Mouse (Mus musculus) heart, postnatal 14 days (tissue): ENCODE measurements at regions not wholly inside any gene's neighbourhood (a gene's known extent, or its start where the extent isn't known, plus 50 kb on each side); places are given as distances from the start of the nearest gene placed in this dataset.

Source experiments
- DNase-seq, 2 experiments: peaks; one replicate each; pipeline ENCODE4 v3.0.0; 2021 to 2022
- intact Hi-C: fragments of 180-260 bp; cut with DNase I; formaldehyde crosslinking; loops from one replicate; pipeline ENCODE4 v1.15.1; 2025

DNA sequence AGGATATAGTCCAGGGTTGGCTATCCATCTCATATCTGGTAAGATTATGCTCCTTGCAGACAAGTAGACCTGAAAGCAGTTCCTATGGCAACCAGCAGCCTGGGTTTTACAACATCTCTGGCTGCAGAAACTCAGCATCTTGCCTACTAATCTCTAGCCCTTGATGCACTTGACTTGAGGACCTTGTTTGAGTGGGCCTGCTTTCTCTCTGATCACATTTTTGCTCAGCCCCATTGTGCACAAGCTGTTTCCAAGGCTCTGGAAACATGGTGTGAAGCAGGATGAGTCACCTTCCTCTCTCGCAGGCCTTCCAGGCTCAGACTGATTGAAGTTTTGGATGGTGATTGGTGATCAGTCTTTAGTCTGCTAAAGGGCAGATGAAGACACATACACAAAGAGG, 224.4 kb upstream of the Eef2kmt start:
- no peak for DNase-seq
- intact Hi-C loops: no loop called here

DNA sequence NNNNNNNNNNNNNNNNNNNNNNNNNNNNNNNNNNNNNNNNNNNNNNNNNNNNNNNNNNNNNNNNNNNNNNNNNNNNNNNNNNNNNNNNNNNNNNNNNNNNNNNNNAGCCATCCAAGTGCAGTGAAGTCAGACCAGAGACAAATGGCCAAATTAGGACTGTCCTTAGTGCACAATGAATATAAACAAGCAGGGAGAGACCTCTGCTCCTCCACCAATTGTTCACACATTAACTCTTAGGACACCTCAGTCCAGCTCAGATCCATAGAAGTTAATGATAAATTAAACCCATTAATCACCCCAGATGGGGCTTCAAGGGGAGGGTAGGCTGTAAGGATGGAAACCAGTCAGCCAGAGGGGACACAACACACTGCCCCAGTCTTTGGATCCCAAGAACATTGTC, 223.2 kb upstream of the Eef2kmt start:
- DNase-seq: no peak
- intact Hi-C loops: no loop called here

DNA sequence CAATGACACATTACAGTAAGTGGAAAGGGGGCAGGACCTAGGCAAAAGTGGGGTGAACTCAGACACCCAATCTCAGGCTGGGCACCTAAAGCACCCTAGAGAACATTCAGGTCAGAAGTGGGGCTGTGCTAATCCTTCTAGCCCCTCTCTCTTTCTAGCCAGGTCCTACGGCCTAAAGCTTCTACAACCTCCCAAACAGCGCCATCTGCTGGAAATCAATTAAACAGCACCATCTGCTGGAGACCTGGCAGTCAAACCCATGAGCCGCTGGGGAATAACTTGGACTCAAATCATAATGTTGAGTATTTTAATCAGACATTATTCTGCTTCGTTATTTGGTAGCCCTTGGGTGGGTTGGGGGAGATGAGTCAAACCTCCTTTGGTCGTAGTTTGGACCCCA, 215.5 kb upstream of the Eef2kmt start:
- intact Hi-C loops: no loop called here
- peak; percentile 39 to 68 for DNase-seq

DNA sequence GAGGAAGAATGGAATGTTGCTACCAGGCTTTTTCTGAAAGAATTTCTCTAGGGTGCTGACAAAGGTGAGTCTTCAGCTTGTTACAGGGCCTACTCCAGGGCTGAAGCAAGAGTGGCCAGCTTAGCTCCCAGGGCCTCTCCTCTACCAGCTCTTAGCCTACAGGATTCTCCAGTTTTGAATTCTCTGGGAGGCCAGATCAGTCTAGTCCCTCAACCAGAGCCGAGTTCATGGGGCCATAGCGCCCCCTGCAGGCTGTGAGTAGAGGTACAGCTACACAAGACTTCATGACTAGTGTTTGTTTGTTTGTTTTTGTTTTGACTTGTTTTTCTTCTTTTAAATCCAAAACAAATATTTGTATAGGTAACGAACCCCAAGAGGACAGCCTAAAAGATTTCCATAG, 211.8 kb upstream of the Eef2kmt start:
- intact Hi-C loops: loop anchor here (5.0 kb wide), 1 partner anchor 95 kb away; no protein-coding TSS in a partner anchor
- DNase-seq: peak; percentile 51 to 64

DNA sequence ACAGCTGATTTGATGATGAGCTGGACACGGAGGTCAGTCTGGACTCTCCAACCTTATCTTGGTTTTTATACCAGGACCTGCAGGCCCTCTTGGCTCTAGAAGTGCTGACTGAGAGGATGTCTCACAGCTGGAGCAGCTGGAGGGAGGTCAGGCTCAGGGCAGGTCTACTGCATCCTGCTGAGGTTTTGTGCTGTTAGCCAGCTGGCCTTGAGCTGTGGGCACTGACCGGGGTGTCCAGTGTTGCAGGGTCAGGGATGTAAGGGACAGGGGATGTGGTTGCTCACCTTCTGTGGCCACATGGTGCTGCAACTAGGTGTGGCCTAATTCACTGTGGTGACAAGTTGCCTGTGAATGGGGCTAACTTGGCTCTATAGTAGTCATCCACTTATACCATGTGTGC, 211.0 kb upstream of the Eef2kmt start:
- DNase-seq: no peak
- intact Hi-C loops: loop anchor here (5.0 kb wide), 1 partner anchor 94 kb away; no protein-coding TSS in a partner anchor

DNA sequence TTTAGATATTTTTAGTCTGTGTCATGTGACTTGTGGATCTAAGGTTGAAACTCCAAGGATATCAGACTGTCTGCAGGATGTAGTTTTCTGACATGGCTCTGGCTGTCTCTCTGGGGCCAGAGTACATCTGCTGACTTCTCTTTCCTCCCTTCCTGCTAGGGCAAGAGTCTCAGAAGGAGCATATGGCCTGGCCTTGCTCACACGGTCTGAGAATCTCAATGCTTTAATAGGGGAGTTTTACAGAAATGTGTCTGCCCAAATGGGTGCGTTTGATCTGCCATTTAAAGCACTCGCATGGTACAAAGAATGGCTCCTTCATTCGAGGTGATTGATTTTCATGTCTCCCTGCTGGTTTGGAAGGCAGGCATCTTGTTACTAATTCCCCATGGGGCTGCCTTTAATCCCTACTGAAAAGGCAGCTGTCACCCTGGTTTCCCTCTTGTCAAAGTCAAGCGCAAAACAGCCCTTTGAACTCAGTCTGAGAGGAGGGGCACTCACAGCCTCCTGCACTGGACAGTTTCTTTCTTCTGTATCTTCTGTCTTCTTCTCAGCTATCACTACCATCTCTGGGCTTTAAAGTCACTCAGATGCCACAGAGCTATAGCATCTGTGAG, 199.7 kb upstream of the Eef2kmt start:
- intact Hi-C loops: no loop called here
- DNase-seq: no peak

DNA sequence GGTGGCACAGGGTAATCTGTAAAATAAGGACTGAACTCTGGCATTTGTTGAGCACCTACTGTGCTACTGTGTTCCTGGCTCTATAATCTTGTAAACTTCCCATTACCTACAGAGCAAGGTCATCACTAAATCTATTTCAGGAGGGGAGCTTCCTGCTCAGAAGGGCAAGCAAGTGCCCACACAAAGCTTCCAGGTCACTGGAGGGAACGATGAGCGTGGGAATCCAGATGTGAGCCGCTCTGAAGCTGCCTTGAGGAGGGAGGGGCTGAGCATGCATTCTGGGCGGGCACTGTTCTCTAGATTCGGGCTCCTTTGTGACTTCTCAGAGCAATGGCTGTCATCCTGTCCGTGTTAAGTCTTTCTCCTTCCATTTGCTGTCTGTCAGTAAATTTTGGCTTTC, 198.5 kb upstream of the Eef2kmt start:
- intact Hi-C loops: no loop called here

DNA sequence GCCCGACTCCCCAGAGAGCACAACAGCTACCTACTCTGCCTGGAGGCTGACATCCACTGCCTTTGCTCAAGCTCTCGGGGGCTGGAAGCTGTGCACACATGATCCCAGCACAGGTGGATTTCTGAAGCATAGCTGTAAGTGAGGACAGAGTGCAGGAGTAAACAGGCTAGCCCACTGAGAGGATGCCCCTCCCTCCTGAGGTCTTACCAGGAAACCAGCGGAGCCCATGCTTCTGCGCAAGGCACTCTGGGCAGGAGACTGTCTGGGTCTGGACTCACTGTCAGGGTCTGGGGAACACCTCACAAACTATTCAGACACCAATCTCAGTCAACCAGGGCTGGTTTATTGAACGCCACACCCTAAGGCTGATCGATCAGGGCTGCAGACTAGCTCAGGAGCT, 197.2 kb upstream of the Eef2kmt start:
- intact Hi-C loops: no loop called here
- no peak for DNase-seq

More for the DNA sequence above, 198.5 kb upstream of the Eef2kmt start:
- no peak for DNase-seq

DNA sequence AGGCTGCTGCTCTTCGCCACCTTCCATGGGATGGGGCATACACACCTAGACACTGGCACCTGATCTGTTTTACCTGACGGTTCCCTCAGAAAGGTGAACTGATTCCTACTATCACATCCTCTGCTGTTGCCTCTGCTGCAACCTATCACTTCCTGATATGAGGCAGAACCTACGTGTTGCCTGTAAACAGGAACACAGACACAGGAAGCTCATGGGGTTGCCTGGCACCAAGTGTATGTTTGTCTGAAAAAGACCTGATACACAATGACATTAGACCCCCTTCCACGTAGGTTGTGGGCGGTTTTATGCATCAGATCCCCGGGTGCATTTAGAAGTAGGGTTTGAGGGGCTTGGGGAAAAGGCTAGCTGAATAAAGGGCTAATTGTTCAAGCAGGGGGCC, 190.0 kb upstream of the Eef2kmt start:
- intact Hi-C loops: no loop called here
- no peak for DNase-seq

DNA sequence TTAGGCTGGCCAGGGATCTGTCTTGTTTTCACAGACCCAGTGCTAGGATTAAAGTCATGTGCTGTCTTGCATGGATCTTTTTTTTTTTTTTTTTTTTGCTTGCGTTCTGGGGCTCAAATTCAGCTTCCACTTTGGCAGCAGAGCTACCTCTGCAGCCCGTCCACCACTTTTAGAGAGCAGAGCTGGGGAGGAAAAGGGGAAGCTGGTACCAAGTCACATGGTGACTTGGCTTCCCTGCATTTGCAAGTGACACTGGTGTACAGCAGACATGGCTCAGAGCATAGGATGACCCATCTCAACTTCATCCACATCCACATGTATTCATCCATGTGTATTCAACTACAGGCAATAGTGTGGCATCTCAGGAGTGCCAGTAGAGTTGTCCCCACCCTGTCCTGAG, 189.0 kb upstream of the Eef2kmt start:
- DNase-seq: no peak
- intact Hi-C loops: no loop called here

DNA sequence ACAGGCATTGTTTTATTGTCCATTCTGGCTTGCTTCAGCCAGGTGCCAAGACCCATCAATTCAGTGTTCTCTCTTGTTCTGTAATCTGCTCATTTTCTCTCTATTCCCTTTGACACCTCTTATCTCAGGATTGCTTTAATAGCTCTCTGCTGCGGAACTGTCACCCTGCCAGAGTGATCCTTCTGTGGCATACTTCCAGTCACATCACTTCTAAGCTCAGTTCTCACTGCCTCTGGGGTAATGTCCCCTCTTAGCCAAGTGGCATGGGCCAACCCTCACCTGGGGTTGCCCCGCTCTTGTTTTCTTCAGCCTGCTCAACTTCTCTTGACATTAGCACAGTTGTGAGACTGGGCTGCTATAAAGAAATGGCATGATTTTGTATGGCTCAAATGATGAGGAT, 183.9 kb upstream of the Eef2kmt start:
- peak; percentile 32 to 39 for DNase-seq
- intact Hi-C loops: no loop called here

DNA sequence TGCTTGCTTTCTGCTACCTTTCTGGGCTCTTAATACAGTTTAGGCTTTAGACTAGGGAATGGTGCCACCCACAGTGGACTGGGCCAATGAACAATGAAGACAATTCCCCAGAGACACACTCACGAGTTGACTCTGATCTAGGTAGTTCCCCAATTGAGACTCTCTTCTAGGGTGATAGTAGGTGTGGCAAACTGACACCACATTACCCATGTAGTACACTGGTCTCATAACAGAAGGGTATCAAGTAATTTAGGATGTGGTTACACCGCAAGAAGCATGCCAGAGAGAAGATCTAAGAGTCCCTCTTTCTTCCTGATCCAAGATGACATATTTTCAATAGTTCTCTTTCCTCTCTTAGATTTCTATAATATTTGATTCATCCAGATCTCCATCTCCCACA, 182.6 kb upstream of the Eef2kmt start:
- no peak for DNase-seq
- intact Hi-C loops: no loop called here

DNA sequence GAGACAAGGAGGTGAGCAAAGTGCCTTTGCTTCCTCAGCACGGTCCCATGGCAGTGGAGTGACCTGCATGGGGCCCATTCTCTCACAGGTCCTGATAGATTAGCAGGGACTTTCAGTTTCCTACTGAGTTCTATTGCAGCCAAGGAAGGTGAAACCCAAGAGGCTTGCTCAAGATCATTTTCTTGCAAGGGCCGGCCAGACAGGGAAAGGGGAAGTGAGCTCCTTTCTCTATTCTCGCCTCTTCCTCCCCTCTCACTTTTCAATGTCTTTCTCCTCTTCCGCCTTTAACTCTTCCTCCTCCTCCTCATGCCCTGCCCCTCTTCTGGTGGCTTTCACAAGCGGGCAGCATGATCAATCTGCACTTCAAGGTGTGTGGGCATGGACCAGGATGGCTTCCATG, 175.9 kb upstream of the Eef2kmt start:
- peak in 1 of 2 experiments; percentile 4 for DNase-seq
- intact Hi-C loops: no loop called here

DNA sequence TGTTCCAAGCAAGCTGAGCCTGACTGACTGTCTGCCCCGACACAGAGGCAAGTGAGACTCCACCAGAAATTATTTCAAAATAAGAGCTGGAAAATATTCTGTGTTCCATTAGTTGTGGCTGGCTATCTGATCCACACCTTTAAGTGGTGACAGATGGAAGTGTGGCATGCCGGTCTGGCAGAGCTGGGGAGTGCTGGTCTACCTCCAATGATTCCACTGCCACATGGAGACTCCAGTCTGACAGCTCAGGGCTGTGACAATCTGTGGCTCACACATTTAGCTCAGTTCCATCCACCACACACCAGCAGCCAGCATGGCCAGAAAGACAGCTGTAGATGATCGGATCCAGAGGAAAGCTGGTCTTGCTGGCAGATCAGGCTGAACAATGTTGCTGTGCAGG, 175.3 kb upstream of the Eef2kmt start:
- peak; percentile 59 to 78 for DNase-seq
- intact Hi-C loops: no loop called here

DNA sequence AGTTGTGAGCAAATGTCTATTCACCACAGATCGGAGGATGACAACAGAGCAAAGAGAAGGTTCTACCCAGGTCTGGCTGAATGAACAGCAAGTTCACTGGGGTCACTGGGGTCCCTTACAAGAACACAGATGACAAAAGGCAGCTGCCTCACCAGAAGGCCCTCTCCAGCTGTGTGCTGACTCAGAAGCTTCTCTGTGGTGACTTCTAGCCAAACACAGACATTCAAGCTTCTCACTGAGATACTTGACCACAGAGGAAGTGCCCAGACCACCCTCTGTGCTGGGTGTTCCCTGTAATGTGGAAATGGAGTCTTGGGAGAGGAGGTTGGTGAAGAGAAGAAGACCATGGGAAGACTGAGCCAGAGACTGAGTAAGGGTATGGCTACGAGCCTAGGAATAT, 173.7 kb upstream of the Eef2kmt start:
- no peak for DNase-seq
- intact Hi-C loops: no loop called here

DNA sequence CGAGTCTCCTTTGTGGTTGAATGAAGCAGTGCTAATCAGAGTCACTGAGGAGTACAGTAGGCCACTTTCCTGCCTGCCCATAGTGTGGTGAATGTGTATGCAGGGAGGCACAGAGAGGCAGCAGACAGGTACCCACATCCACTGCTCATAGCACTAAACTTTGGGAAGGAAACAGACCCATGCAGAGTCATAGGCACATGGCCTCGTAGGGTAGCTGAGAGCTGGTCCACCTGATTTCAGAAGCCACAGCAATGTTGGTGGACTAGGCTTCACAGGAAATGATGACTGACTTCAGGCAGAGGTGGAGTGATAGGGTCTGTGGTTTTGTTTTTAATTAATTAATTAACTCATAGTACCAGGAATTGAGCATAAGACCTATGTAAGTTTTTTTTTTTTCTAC, 170.1 kb upstream of the Eef2kmt start:
- intact Hi-C loops: no loop called here

DNA sequence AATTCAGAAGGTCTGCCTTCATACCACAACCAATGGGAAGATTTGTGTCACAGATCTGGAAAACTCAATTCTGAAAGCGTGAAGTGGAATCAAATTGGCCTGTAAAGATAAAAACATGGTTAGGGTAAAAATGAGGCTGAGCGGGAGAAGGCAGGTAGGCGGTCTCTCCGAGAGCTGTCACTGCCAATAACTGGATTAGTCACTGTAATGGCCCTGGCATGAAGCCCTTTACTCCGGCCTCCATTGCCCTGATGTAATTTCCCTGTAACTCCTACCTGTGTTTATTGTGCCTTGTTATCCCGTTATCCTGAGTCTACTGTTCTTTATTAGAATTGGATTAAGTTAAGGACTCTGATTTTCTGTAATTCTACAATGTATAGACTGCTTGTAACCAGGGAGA, 166.3 kb upstream of the Eef2kmt start:
- intact Hi-C loops: no loop called here
- DNase-seq: no peak

More for the DNA sequence above, 170.1 kb upstream of the Eef2kmt start:
- DNase-seq: no peak

DNA sequence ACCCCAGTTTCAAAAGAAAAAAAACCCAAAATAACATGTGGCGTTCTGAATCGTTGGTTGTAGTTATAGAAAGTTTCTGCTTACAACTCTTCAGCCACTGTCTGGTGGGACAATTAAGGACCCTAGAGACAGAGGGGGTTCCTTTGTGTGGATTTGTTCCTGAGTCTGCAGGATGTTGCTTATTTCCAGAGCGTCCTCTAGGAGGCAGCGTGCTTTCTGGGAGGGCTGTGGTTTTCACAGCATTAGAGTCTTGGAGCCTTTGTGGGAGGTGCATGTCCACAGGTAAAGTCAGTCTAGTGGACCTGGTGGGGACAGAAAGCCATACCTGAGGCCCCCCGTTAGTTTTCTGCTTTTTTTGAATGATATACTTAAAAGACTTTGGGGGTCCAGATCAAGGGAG, 165.8 kb upstream of the Eef2kmt start:
- DNase-seq: no peak
- intact Hi-C loops: no loop called here

DNA sequence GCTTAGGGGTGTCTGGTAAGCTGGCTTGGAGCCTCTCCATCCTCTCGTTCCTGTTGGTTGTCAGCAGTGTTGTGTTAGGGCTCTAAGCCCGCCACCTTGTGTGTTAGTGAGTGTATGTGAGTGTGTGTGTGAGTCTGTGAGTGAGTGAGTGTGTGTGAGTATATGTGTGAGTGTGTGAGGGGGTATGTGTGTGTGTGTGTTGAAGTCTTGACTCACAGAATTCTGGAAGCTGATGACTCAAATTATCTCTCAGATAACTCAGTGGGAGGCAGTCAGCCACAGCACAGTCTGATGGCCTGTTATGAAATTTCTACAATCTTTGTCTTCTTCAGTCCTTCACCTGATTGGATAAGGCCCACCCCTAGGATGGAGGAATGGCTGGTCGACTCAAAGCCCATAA, 163.7 kb upstream of the Eef2kmt start:
- intact Hi-C loops: no loop called here
- DNase-seq: no peak

DNA sequence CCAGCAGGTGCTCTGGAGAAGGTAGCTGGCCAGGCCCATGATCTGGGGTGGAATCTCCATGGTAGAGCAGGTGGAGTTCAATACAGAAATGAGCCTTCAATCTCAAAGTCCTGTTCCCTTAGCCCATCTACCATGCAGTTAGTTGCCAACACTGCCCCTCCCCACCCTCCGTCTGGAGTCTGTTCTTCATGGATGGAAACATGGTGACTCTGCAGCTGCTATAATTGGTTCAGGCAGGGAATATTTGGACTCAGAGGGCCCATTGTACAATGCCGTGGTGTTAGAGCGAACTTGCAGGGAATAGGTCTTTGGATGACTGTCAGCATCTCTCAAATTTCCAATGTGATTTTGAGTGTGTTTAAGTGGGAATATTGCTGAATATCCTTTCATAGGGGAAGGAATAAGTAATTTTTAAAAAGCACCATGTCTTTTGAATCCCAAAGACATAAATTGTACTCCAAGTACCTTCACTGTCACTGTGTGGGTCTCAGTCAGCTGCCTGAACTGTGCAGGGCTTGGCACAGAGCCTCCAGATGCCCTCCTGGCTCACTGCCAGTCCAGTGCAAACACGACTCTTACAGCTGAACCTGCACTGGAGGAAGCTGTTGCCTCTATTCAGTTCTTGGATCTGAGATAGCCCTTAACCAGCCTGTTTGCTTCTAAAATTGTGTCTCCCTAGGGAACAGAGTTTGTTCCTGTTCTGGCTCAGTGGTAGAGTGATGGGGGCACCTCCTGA, 162.8 kb upstream of the Eef2kmt start:
- intact Hi-C loops: no loop called here
- peak in 1 of 2 experiments; percentile 27 for DNase-seq

DNA sequence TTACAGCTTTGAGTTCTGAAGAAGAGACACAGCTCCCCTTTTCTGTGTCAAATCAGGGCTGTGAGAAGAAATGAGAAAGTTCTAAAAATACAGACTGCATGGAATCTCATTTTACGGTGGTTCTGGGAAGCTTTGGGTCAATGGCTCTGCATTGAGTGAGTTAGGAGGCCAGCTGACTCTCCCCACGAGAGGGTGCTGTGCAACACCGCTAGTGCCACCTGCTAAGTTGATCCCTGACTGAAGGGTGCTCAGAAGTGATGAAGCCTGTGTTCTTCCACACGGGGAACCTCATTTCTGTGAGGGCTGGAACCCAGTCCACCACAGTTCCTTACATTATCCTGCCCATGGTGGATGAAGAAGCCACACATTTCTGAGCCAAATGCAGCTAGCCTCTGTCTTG, 159.5 kb upstream of the Eef2kmt start:
- intact Hi-C loops: no loop called here
- DNase-seq: no peak

DNA sequence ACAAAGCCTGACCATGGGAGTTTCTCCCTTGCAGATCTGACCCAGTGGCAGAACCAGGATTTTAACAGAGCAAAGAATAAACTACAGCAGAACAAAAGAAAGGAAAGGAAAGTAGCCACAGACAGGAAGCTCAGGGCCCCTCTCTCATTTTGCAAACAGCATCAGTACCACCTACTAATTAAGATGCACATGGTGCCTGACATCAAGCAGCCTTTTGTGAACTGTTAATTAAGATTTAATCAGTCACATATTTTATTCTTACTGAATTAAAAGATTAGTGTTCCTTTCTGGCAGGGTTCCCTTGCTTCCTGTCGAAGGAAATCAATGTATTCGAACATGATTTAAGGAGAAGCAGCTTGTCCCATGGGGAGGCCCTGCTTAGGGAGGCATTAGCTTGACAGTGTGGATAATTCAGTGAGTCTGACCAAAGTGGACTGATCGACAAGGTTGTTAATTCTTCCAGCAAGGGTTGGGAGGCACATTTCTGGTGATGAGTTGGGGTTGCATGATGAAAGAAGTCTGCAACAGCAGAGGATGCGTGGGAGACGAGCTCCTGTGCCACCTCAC, 156.1 kb upstream of the Eef2kmt start:
- DNase-seq: no peak
- intact Hi-C loops: no loop called here
